Mouse (Mus musculus): Measurements from ENCODE around the gene Psma6. TPM values are rescaled to one million over a fixed set of nuclear protein-coding genes. Genes with fewer than 3 reads are reported as not detected.

Gene Psma6
- total and polyA plus RNA-seq, 3 experiments: 255 to 309 TPM; not detected in 1

DNA sequence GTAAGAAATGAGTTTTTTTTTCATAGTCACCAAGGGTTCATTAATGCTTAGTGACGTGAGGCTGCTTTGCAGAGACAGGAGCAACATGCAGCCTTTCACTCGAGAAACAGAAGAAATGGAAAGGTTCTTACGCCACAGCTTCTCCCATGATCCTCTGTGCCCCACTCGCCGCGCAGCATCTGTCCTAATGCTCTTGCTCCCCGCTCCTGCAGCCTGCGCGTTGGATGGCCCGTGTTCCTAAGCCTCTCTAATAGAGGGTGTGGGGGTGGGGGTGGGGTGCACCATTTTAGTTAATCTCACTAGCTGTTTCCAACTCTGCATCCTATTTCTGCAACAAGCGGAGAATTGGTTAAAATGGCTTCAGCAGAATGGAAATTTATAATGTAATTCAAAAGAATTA, 40.0 kb upstream of the Psma6 start:
- no peaks in the 10 kb centered on the region for H3K27me3 ChIP-seq (ENCODE audit: control insufficient read depth in 1 of 2, insufficient read depth in 2 of 2, low read length in 2 of 2)
- peaks cover 0 to 28% of the 10 kb centered on the region in 2 experiments; a peak in 3 of 4 replicates for H3K36me3 ChIP-seq (ENCODE audit: control insufficient read depth in 1 of 2, insufficient read depth in 2 of 2, low read length in 2 of 2)
- TF ChIP-seq SIN3A (IDR thresholded peaks at IDR 0.05; ENCODE audit: low read length) (no peak), ELF1 (IDR thresholded peaks at IDR 0.05; ENCODE audit: low read depth, low read length) (no peak), ETS1 (IDR thresholded peaks at IDR 0.05; ENCODE audit: low read depth, low read length) (no peak), ZMIZ1 (IDR thresholded peaks at IDR 0.05; ENCODE audit: low read depth, low read length) (no peak), MEF2A (IDR thresholded peaks at IDR 0.05; ENCODE audit: extremely low read depth, insufficient replicate concordance, low read depth, low read length, poor library complexity, severe bottlenecking) (no peak), MXI1 (IDR thresholded peaks at IDR 0.05; ENCODE audit: low read depth, low read length) (no peak), NELFE (IDR thresholded peaks at IDR 0.05; ENCODE audit: low read depth, low read length) (no peak), ZKSCAN1 (IDR thresholded peaks at IDR 0.05; ENCODE audit: low read depth, low read length) (no peak), POLR2AphosphoS5 (IDR thresholded peaks at IDR 0.05; ENCODE audit: borderline replicate concordance, low read depth, low read length) (no peak), CTCF (IDR thresholded peaks at IDR 0.05 in 2 of 3, conservative IDR thresholded peaks at IDR 0.05 in 1 of 3; ENCODE audit: control insufficient read depth in 1 of 3, insufficient read depth in 1 of 3, low read depth in 2 of 3, low read length in 3 of 3, poor library complexity in 1 of 3, severe bottlenecking in 1 of 3) (no peak), MAX (IDR thresholded peaks at IDR 0.05; ENCODE audit: low read length) (no peak), ZC3H11A (IDR thresholded peaks at IDR 0.05; ENCODE audit: low read depth, low read length) (no peak), E2F4 (IDR thresholded peaks at IDR 0.05; ENCODE audit: borderline replicate concordance, low read depth, low read length) (no peak), MYB (IDR thresholded peaks at IDR 0.05; ENCODE audit: low read depth, low read length) (no peak), CHD2 (IDR thresholded peaks at IDR 0.05; ENCODE audit: low read length) (no peak), USF1 (IDR thresholded peaks at IDR 0.05; ENCODE audit: low read depth, low read length) (no peak)
- peaks cover 16 to 21% of the 10 kb centered on the region in 2 experiments for H3K4me1 ChIP-seq (ENCODE audit: control insufficient read depth in 1 of 2, insufficient read depth in 2 of 2, low read length in 2 of 2)
- H3K9ac ChIP-seq (ENCODE audit: control insufficient read depth, low read depth, low read length, poor library complexity, severe bottlenecking): no peak overlapping the region
- H3K79me2 ChIP-seq (ENCODE audit: control insufficient read depth, insufficient read depth, low read length, poor library complexity): 0 out of 2 replicates have a peak, but pooled peaks cover 1% of the 10 kb centered on the region
- DNase-seq (ENCODE audit: low read depth, low spot score): no peak
- peak overlapping the region; percentile 27 for H3K27ac ChIP-seq (ENCODE audit: control insufficient read depth, low read depth, low read length)
- H3K4me3 ChIP-seq (ENCODE audit: control insufficient read depth in 1 of 2, insufficient read depth in 1 of 2, low read depth in 2 of 2, low read length in 2 of 2): peak overlapping the region in 1 of 2 experiments; percentile 16; a peak in 1 of 4 replicates
- no peaks in the 10 kb centered on the region for H3K9me3 ChIP-seq (replicated peaks; ENCODE audit: insufficient read depth, low read length)

GRCm38 (mm10) chr12:55344583-55344982, 39.4 kb upstream of the Psma6 start:
- no peak for DNase-seq (ENCODE audit: low read depth, low spot score)
- TF ChIP-seq RCOR1 (IDR thresholded peaks at IDR 0.05; ENCODE audit: low read depth, low read length) (no peak), CHD2 (IDR thresholded peaks at IDR 0.05; ENCODE audit: low read length) (no peak), HCFC1 (IDR thresholded peaks at IDR 0.05; ENCODE audit: low read depth, low read length) (no peak), GATA1 (IDR thresholded peaks at IDR 0.05; ENCODE audit: low read depth, low read length) (no peak), SMC3 (IDR thresholded peaks at IDR 0.05; ENCODE audit: low read depth, low read length) (no peak), CTCF (IDR thresholded peaks at IDR 0.05 in 2 of 3, conservative IDR thresholded peaks at IDR 0.05 in 1 of 3; ENCODE audit: control insufficient read depth in 1 of 3, insufficient read depth in 1 of 3, low read depth in 2 of 3, low read length in 3 of 3, poor library complexity in 1 of 3, severe bottlenecking in 1 of 3) (no peak), RAD21 (IDR thresholded peaks at IDR 0.05; ENCODE audit: low read depth, low read length) (no peak), CHD1 (IDR thresholded peaks at IDR 0.05; ENCODE audit: low read depth, low read length) (no peak), MAZ (IDR thresholded peaks at IDR 0.05; ENCODE audit: low read depth, low read length) (no peak)
- H3K27me3 ChIP-seq (ENCODE audit: control insufficient read depth in 1 of 2, insufficient read depth in 2 of 2, low read length in 2 of 2): no peaks in the 10 kb centered on the region
- H3K36me3 ChIP-seq (ENCODE audit: control insufficient read depth in 1 of 2, insufficient read depth in 2 of 2, low read length in 2 of 2): peaks cover 0 to 29% of the 10 kb centered on the region in 2 experiments; a peak in 3 of 4 replicates
- H3K79me2 ChIP-seq (ENCODE audit: control insufficient read depth, insufficient read depth, low read length, poor library complexity): 0 out of 2 replicates have a peak, but pooled peaks cover 1% of the 10 kb centered on the region
- H3K27ac ChIP-seq (ENCODE audit: control insufficient read depth, low read depth, low read length): no peak overlapping the region
- H3K4me1 ChIP-seq (ENCODE audit: control insufficient read depth in 1 of 2, insufficient read depth in 2 of 2, low read length in 2 of 2): peaks cover 19 to 21% of the 10 kb centered on the region in 2 experiments
- H3K9ac ChIP-seq (ENCODE audit: control insufficient read depth, low read depth, low read length, poor library complexity, severe bottlenecking): no peak overlapping the region
- no peaks in the 10 kb centered on the region for H3K9me3 ChIP-seq (replicated peaks; ENCODE audit: insufficient read depth, low read length)
- H3K4me3 ChIP-seq (ENCODE audit: control insufficient read depth in 1 of 2, insufficient read depth in 1 of 2, low read depth in 2 of 2, low read length in 2 of 2): no peak overlapping the region

Measured in MEL (cell line).